In genomic region chr4:134273417-134274345, GRCm38 (mm10) we compare ENCODE assay signal across 8 mouse cellular contexts. TPM values are rescaled to one million over a fixed set of nuclear protein-coding genes. Genes with fewer than 3 reads are reported as not detected.
DNase-seq lines count a peak whose midpoint lies in the region; ATAC-seq and TF ChIP-seq lines count a peak whose summit lies in the region.

No protein-coding gene starts in this region.

- intact Hi-C loops in heart, postnatal 36 days (cut with DNase I): no loop called here

- peaks cover 28% of the 10 kb centered on the region for H3K36me3 ChIP-seq in heart, embryonic 10.5 days
- peaks cover 33% of the 10 kb centered on the region for H3K36me3 ChIP-seq in E14TG2a.4 (ENCODE audit: insufficient read depth, low read length)
- peaks cover 44% of the 10 kb centered on the region for H3K36me3 ChIP-seq in erythroblast, embryonic 14.5 days (ENCODE audit: control insufficient read depth)
- peaks cover 28% of the 10 kb centered on the region for H3K36me3 ChIP-seq in limb, embryonic 14.5 days (ENCODE audit: control insufficient read depth, insufficient read depth, low read length)

- H3K4me3 ChIP-seq in heart, embryonic 10.5 days: peak overlapping the region; percentile 52
- peak overlapping the region; percentile 57 for H3K4me3 ChIP-seq in E14TG2a.4 (replicated peaks; ENCODE audit: low read length)
- peak overlapping the region; percentile 64 for H3K4me3 ChIP-seq in erythroblast, embryonic 14.5 days (replicated peaks)
- peak overlapping the region; percentile 13 for H3K4me3 ChIP-seq in limb, embryonic 14.5 days (replicated peaks; ENCODE audit: low read length)
- H3K4me3 ChIP-seq in cerebellum, adult 2 months (replicated peaks; ENCODE audit: insufficient read depth, low read depth, low read length): no peak overlapping the region

- peaks cover 4% of the 10 kb centered on the region; the same call in 1 of the 2 replicates for H3K4me1 ChIP-seq in heart, embryonic 10.5 days
- H3K4me1 ChIP-seq in E14TG2a.4 (replicated peaks; ENCODE audit: low read depth, low read length): peaks cover 29% of the 10 kb centered on the region
- peaks cover 27% of the 10 kb centered on the region for H3K4me1 ChIP-seq in erythroblast, embryonic 14.5 days (ENCODE audit: control insufficient read depth)
- no peaks in the 10 kb centered on the region; the same call in 1 of the 2 replicates for H3K4me1 ChIP-seq in limb, embryonic 14.5 days (ENCODE audit: control insufficient read depth, insufficient read depth, low read length)
- H3K4me1 ChIP-seq in cerebellum, adult 2 months (ENCODE audit: control insufficient read depth, insufficient read depth, low read length): no peaks in the 10 kb centered on the region

- H3K9ac ChIP-seq in limb, embryonic 14.5 days (ENCODE audit: low read depth, low read length, severe bottlenecking): peak overlapping the region; percentile 28; the same call in 1 of the 2 replicates

- TF ChIP-seq CTCF in E14TG2a.4 (conservative IDR thresholded peaks at IDR 0.05; ENCODE audit: low read length): no peak
- TF ChIP-seq CTCF in cerebellum, adult 2 months (IDR thresholded peaks at IDR 0.05; ENCODE audit: borderline replicate concordance, insufficient read depth, low read depth, low read length): no peak

- H3K9me3 ChIP-seq in heart, embryonic 10.5 days: no peaks in the 10 kb centered on the region
- H3K9me3 ChIP-seq in E14TG2a.4 (ENCODE audit: low read length): no peaks in the 10 kb centered on the region
- no peaks in the 10 kb centered on the region for H3K9me3 ChIP-seq in erythroblast, embryonic 14.5 days (ENCODE audit: control insufficient read depth, low read length)
- H3K9me3 ChIP-seq in limb, embryonic 14.5 days (ENCODE audit: control insufficient read depth, low read length): no peaks in the 10 kb centered on the region

- no peak for TF ChIP-seq POLR2A in limb, embryonic 14.5 days (IDR thresholded peaks at IDR 0.05; ENCODE audit: borderline replicate concordance, extremely low read depth, insufficient read depth, insufficient read length)
- no peak for TF ChIP-seq POLR2A in cerebellum, adult 2 months (IDR thresholded peaks at IDR 0.05; ENCODE audit: borderline replicate concordance, insufficient read depth, low read length)

- no peak for ATAC-seq in limb, embryonic 14.5 days (ENCODE audit: low FRiP score, low read depth)

- H3K27ac ChIP-seq in heart, embryonic 10.5 days: peak overlapping the region; percentile 77
- H3K27ac ChIP-seq in limb, embryonic 14.5 days (replicated peaks; ENCODE audit: low read depth, low read length): no peak overlapping the region
- no peak overlapping the region for H3K27ac ChIP-seq in cerebellum, adult 2 months (ENCODE audit: insufficient read depth, low read length)

- 2% methylated on average over 14 of the region's 14 CpGs for WGBS in heart, embryonic 10.5 days
- WGBS in limb, embryonic 14.5 days: 7% methylated on average over 14 of the region's 14 CpGs
- 11% methylated on average over 14 of the region's 14 CpGs for WGBS in cerebellum, adult 2 months

- peak overlapping the region; percentile 35 for H3K4me2 ChIP-seq in limb, embryonic 14.5 days (replicated peaks; ENCODE audit: low read depth, low read length, severe bottlenecking)

- no peaks in the 10 kb centered on the region for H3K27me3 ChIP-seq in heart, embryonic 10.5 days (ENCODE audit: insufficient read depth, poor library complexity, severe bottlenecking)
- H3K27me3 ChIP-seq in E14TG2a.4 (ENCODE audit: insufficient read depth, low read length): no peaks in the 10 kb centered on the region
- H3K27me3 ChIP-seq in erythroblast, embryonic 14.5 days (ENCODE audit: control insufficient read depth): no peaks in the 10 kb centered on the region
- no peaks in the 10 kb centered on the region for H3K27me3 ChIP-seq in limb, embryonic 14.5 days (ENCODE audit: control insufficient read depth, insufficient read depth, low read length)
- no peaks in the 10 kb centered on the region; the same call in 1 of the 2 replicates for H3K27me3 ChIP-seq in cerebellum, adult 2 months (ENCODE audit: control insufficient read depth, insufficient read depth, low read length)

- DNase-seq in heart, embryonic 10.5 days (ENCODE audit: low spot score): peak; percentile 93
- no peak for DNase-seq in heart, postnatal 36 days
- DNase-seq in limb, embryonic 14.5 days (ENCODE audit: low spot score): peak; percentile 62
- peak; percentile 78 to 84 for DNase-seq in spleen, postnatal 36 days (ENCODE audit: low spot score in 2 of 2)
- DNase-seq in cerebellum, adult 2 months: no peak
- DNase-seq in ovary, postnatal 36 days (ENCODE audit: low spot score): no peak

RNA-seq across cellular contexts. Expression of gene Pdik1l, which starts 14.0 kb away (rescaled TPM):
- polyA plus RNA-seq in heart, embryonic 10.5 days (2016; fragmentation: Nextera tagmentation; extraction: Ambion mirVana): 15.8 and 18.2 TPM in 2 replicates
- 1 to 10 TPM; 7.9 to 8.2 TPM for total RNA-seq in heart, postnatal 36 days (2021)
- 0.14 and 0.53 TPM in 2 replicates for polyA plus RNA-seq in erythroblast, embryonic 14.5 days (2012)
- 8.9 and 9.6 TPM in 2 replicates for polyA plus RNA-seq in limb, embryonic 14.5 days (2012; rRNA removed)
- polyA plus RNA-seq in limb, embryonic 14.5 days (2014; fragmentation: Nextera tagmentation; extraction: Ambion mirVana): 18.4 and 20.5 TPM in 2 replicates
- polyA plus RNA-seq in cerebellum, adult 2 months (2012; rRNA removed): 8.9 and 9.6 TPM in 2 replicates

RNA-seq across cellular contexts. Expression of gene Grrp1, which starts 19.8 kb away (rescaled TPM):
- 6.3 and 8.8 TPM in 2 replicates for polyA plus RNA-seq in heart, embryonic 10.5 days (2016; fragmentation: Nextera tagmentation; extraction: Ambion mirVana)
- 1 to 10 TPM; 6.1 to 9.5 TPM for total RNA-seq in heart, postnatal 36 days (2021)
- 0.03 TPM in 1 of 2 replicates, not detected in the other for polyA plus RNA-seq in erythroblast, embryonic 14.5 days (2012)
- polyA plus RNA-seq in limb, embryonic 14.5 days (2012; rRNA removed): 9.7 and 13.1 TPM in 2 replicates
- 5.2 and 5.4 TPM in 2 replicates for polyA plus RNA-seq in limb, embryonic 14.5 days (2014; fragmentation: Nextera tagmentation; extraction: Ambion mirVana)
- 6.6 and 7.6 TPM in 2 replicates for polyA plus RNA-seq in cerebellum, adult 2 months (2012; rRNA removed)

RNA-seq across cellular contexts. Expression of gene Gm30191, which starts 26.9 kb away (rescaled TPM):
- polyA plus RNA-seq in heart, embryonic 10.5 days (2016; fragmentation: Nextera tagmentation; extraction: Ambion mirVana): not detected in 2 replicates
- total RNA-seq in heart, postnatal 36 days (2021): not detected
- 0.06 TPM in 1 of 2 replicates, not detected in the other for polyA plus RNA-seq in erythroblast, embryonic 14.5 days (2012)
- not detected in 2 replicates for polyA plus RNA-seq in limb, embryonic 14.5 days (2012; rRNA removed)
- not detected in 2 replicates for polyA plus RNA-seq in limb, embryonic 14.5 days (2014; fragmentation: Nextera tagmentation; extraction: Ambion mirVana)
- 1.8 and 1.9 TPM in 2 replicates for polyA plus RNA-seq in cerebellum, adult 2 months (2012; rRNA removed)

RNA-seq across cellular contexts. Expression of gene Zfp593, which starts 28.3 kb away (rescaled TPM):
- 13.3 and 15.3 TPM in 2 replicates for polyA plus RNA-seq in heart, embryonic 10.5 days (2016; fragmentation: Nextera tagmentation; extraction: Ambion mirVana)
- 1 to 10 TPM; 2.6 to 3.7 TPM for total RNA-seq in heart, postnatal 36 days (2021)
- polyA plus RNA-seq in erythroblast, embryonic 14.5 days (2012): 1.3 TPM in 2 replicates
- polyA plus RNA-seq in limb, embryonic 14.5 days (2012; rRNA removed): 15.8 and 18.1 TPM in 2 replicates
- polyA plus RNA-seq in limb, embryonic 14.5 days (2014; fragmentation: Nextera tagmentation; extraction: Ambion mirVana): 17.3 and 18.9 TPM in 2 replicates
- 10.7 and 11.7 TPM in 2 replicates for polyA plus RNA-seq in cerebellum, adult 2 months (2012; rRNA removed)

RNA-seq across cellular contexts. Expression of gene E130218I03Rik, which starts 30.2 kb away (rescaled TPM):
- polyA plus RNA-seq in heart, embryonic 10.5 days (2016; fragmentation: Nextera tagmentation; extraction: Ambion mirVana): 0.19 and 0.28 TPM in 2 replicates
- total RNA-seq in heart, postnatal 36 days (2021): not detected
- not detected in 2 replicates for polyA plus RNA-seq in erythroblast, embryonic 14.5 days (2012)
- 0.10 TPM in 1 of 2 replicates, not detected in the other for polyA plus RNA-seq in limb, embryonic 14.5 days (2012; rRNA removed)
- polyA plus RNA-seq in limb, embryonic 14.5 days (2014; fragmentation: Nextera tagmentation; extraction: Ambion mirVana): 0.67 and 0.76 TPM in 2 replicates
- 0.52 and 0.84 TPM in 2 replicates for polyA plus RNA-seq in cerebellum, adult 2 months (2012; rRNA removed)

Comparison
In these comparisons a context has a peak if more than half of its experiments do, and no peak if none do; other contexts are left out.
1. DNase-seq: peak in heart, embryonic 10.5 days (single experiment), limb, embryonic 14.5 days (single experiment) and spleen, postnatal 36 days (2 of 2); none in heart, postnatal 36 days (0 of 2), cerebellum, adult 2 months (0 of 2) and ovary, postnatal 36 days (single experiment).